Mouse (Mus musculus) midbrain, embryonic 12.5 days (tissue): Measurements from ENCODE around the gene Hist1h2ao. TPM values are rescaled to one million over a fixed set of nuclear protein-coding genes. Genes with fewer than 3 reads are reported as not detected.

Experiments
- microRNA-seq: library from miRNA; unstranded; fragments of <30 nt; microRNA quantifications from one replicate; pipeline ENCODE4, GENCODE M21; 2017
- polyA plus RNA-seq: library from polyadenylated mRNA; unstranded; fragments of >200 nt; fragmentation: Nextera tagmentation; extraction: Ambion mirVana; gene quantifications from 2 replicates; pipeline ENCODE4 v1.2.1, GENCODE M21; 2016

Gene Hist1h2ao
- polyA plus RNA-seq, 1 experiment from 2014 or later = not detected

Small RNA genes lying within 50 kb of the gene (microRNA-seq; reads per million reads assigned to microRNA genes)
- not detected for gene Gm19658
- gene Gm44346 = not detected
- not detected for gene Gm44466

Other genes starting within 250 kb of the Hist1h2ao start
- gene Olfr1364, start 228.7 kb upstream of the Hist1h2ao start, polyA plus RNA-seq = not detected in 2 replicates
- gene Olfr1362, start 196.4 kb upstream of the Hist1h2ao start, polyA plus RNA-seq = not detected in 2 replicates
- not detected in 2 replicates for gene Olfr11, start 167.9 kb upstream of the Hist1h2ao start, polyA plus RNA-seq
- gene Olfr1361, start 147.1 kb upstream of the Hist1h2ao start, polyA plus RNA-seq = not detected in 2 replicates
- gene Olfr1360, start 133.1 kb upstream of the Hist1h2ao start, polyA plus RNA-seq = not detected in 2 replicates
- gene Olfr1359, start 112.4 kb upstream of the Hist1h2ao start, polyA plus RNA-seq = not detected in 2 replicates
- 2.2 and 3.1 TPM in 2 replicates for gene Hist1h2bl, start 94.3 kb upstream of the Hist1h2ao start, polyA plus RNA-seq
- 21.4 and 30.7 TPM in 2 replicates for gene Hist1h2ai, start 94.0 kb upstream of the Hist1h2ao start, polyA plus RNA-seq
- gene Hist1h3h, start 92.8 kb upstream of the Hist1h2ao start, polyA plus RNA-seq = 6.0 and 10.1 TPM in 2 replicates
- gene Hist1h2bm, start 88.4 kb upstream of the Hist1h2ao start, polyA plus RNA-seq = 5.8 TPM in 2 replicates
- 0.97 and 1.4 TPM in 2 replicates for gene Hist1h4j, start 75.4 kb upstream of the Hist1h2ao start, polyA plus RNA-seq
- gene Hist1h4k, start 60.0 kb upstream of the Hist1h2ao start, polyA plus RNA-seq = 2.9 and 3.5 TPM in 2 replicates
- gene Hist1h2ak, start 56.6 kb upstream of the Hist1h2ao start, polyA plus RNA-seq = 26.9 and 43.2 TPM in 2 replicates
- 3.9 and 6.3 TPM in 2 replicates for gene Hist1h2bn, start 56.3 kb upstream of the Hist1h2ao start, polyA plus RNA-seq
- 30.4 and 37.6 TPM in 2 replicates for gene Hist1h1b, start 29.8 kb upstream of the Hist1h2ao start, polyA plus RNA-seq
- gene Hist1h3i, start 27.1 kb upstream of the Hist1h2ao start, polyA plus RNA-seq = 155 and 164 TPM in 2 replicates
- 6.1 and 12.2 TPM in 2 replicates for gene Hist1h2an, start 23.2 kb upstream of the Hist1h2ao start, polyA plus RNA-seq
- gene Hist1h2bp, start 23.0 kb upstream of the Hist1h2ao start, polyA plus RNA-seq = 1.9 and 2.4 TPM in 2 replicates
- 18.5 and 23.3 TPM in 2 replicates for gene Hist1h2bq, start 268 bp upstream of the Hist1h2ao start, polyA plus RNA-seq
- gene Hist1h4m, start 1.3 kb downstream of the Hist1h2ao start, polyA plus RNA-seq = not detected in 2 replicates
- gene Hist1h4n, start 21.7 kb downstream of the Hist1h2ao start, polyA plus RNA-seq = 11.5 and 17.5 TPM in 2 replicates
- gene Hist1h2ap, start 23.0 kb downstream of the Hist1h2ao start, polyA plus RNA-seq = 4,827 and 5,103 TPM in 2 replicates
- gene Hist1h2br, start 23.3 kb downstream of the Hist1h2ao start, polyA plus RNA-seq = 17.6 and 23.0 TPM in 2 replicates
- 22.3 and 24.2 TPM in 2 replicates for gene Zfp184, start 134.6 kb downstream of the Hist1h2ao start, polyA plus RNA-seq
- gene Pom121l2, start 170.7 kb downstream of the Hist1h2ao start, polyA plus RNA-seq = not detected in 2 replicates
- 0.30 TPM in 1 of 2 replicates, not detected in the other for gene Prss16, start 199.3 kb downstream of the Hist1h2ao start, polyA plus RNA-seq
- 10.1 and 11.3 TPM in 2 replicates for gene Hist1h2ah, start 225.1 kb downstream of the Hist1h2ao start, polyA plus RNA-seq
- gene Hist1h2bk, start 225.4 kb downstream of the Hist1h2ao start, polyA plus RNA-seq = 7.2 and 8.1 TPM in 2 replicates
- gene Hist1h4i, start 230.9 kb downstream of the Hist1h2ao start, polyA plus RNA-seq = 34.4 and 38.6 TPM in 2 replicates
- gene Hist1h2ag, start 232.5 kb downstream of the Hist1h2ao start, polyA plus RNA-seq = 62.2 and 69.7 TPM in 2 replicates
- 13.1 and 15.4 TPM in 2 replicates for gene Hist1h2bj, start 232.7 kb downstream of the Hist1h2ao start, polyA plus RNA-seq